Comparison of ENCODE assay signal across 25 mouse cellular contexts in genomic region chr2:131377055-131377454, GRCm38 (mm10). TPM values are rescaled to one million over a fixed set of nuclear protein-coding genes. Genes with fewer than 3 reads are reported as not detected.
DNase-seq lines count a peak whose midpoint lies in the region; ATAC-seq and TF ChIP-seq lines count a peak whose summit lies in the region.
"Had no signal": no experiment of that assay in that cellular context is flagged by ENCODE, and none has a peak within 500 bp of the region (broad histone marks: within the 10 kb centered on the region; RNA-seq: fewer than 3 reads in every experiment).

No protein-coding gene starts in this region.

- no peak overlapping the region; the same call in 1 of the 2 replicates for H3K4me2 ChIP-seq in forebrain, postnatal 0 days (ENCODE audit: low read depth)
- no peak overlapping the region for H3K4me2 ChIP-seq in forebrain, embryonic 11.5 days (ENCODE audit: low read depth, low read length, severe bottlenecking)
- H3K4me2 ChIP-seq: embryonic facial prominence, embryonic 12.5 days; hindbrain, embryonic 15.5 days; intestine, embryonic 15.5 days; midbrain, embryonic 15.5 days; neural tube, embryonic 15.5 days had no signal

- TF ChIP-seq CTCF in forebrain, postnatal 0 days (IDR thresholded peaks at IDR 0.05; ENCODE audit: low read depth): no peak

- intact Hi-C loops in left cerebral cortex, postnatal 14 days (cut with DNase I): no loop called here

- no peak overlapping the region for H3K4me3 ChIP-seq in forebrain, postnatal 0 days (ENCODE audit: low read depth, low read length)
- H3K4me3 ChIP-seq in forebrain, embryonic 11.5 days (ENCODE audit: low read depth, low read length): no peak overlapping the region
- H3K4me3 ChIP-seq: embryonic facial prominence, embryonic 12.5 days; erythroblast, embryonic 14.5 days; hindbrain, embryonic 15.5 days; intestine, embryonic 15.5 days; limb, embryonic 10.5 days; megakaryocyte, embryonic 14.5 days; midbrain, embryonic 15.5 days; myocyte; neural tube, embryonic 15.5 days had no signal

- no peaks in the 10 kb centered on the region for H3K27me3 ChIP-seq in forebrain, postnatal 0 days (ENCODE audit: insufficient read depth, low read length)
- no peaks in the 10 kb centered on the region for H3K27me3 ChIP-seq in forebrain, embryonic 11.5 days (ENCODE audit: control insufficient read depth, insufficient read depth, low read length)
- H3K27me3 ChIP-seq: embryonic facial prominence, embryonic 12.5 days; hindbrain, embryonic 15.5 days; intestine, embryonic 15.5 days; megakaryocyte, embryonic 14.5 days; midbrain, embryonic 15.5 days; neural tube, embryonic 15.5 days had no signal

- ATAC-seq in forebrain, postnatal 0 days: peak; percentile 62
- ATAC-seq in forebrain, embryonic 11.5 days (replicated peaks; ENCODE audit: low FRiP score): no peak
- ATAC-seq: CD4-positive, CD25-positive, alpha-beta regulatory T cell, adult 4 months; forebrain, embryonic 14.5 days; intestine, embryonic 15.5 days; liver, postnatal 0 days; midbrain, embryonic 15.5 days had no signal

- 50% methylated on average over 6 of the region's 6 CpGs for WGBS in forebrain, postnatal 0 days
- WGBS in forebrain, embryonic 11.5 days: 71% methylated on average over 6 of the region's 6 CpGs

- H3K9me3 ChIP-seq in forebrain, postnatal 0 days (ENCODE audit: low read length): no peaks in the 10 kb centered on the region
- H3K9me3 ChIP-seq in forebrain, embryonic 11.5 days (ENCODE audit: control insufficient read depth, low read length): no peaks in the 10 kb centered on the region; the same call in 1 of the 2 replicates
- H3K9me3 ChIP-seq: embryonic facial prominence, embryonic 12.5 days; G1E; hindbrain, embryonic 15.5 days; intestine, embryonic 15.5 days; limb, embryonic 10.5 days; midbrain, embryonic 15.5 days; neural tube, embryonic 15.5 days had no signal

- H3K9ac ChIP-seq in forebrain, postnatal 0 days: no peak overlapping the region
- no peak overlapping the region for H3K9ac ChIP-seq in forebrain, embryonic 11.5 days (ENCODE audit: low read length)
- H3K9ac ChIP-seq: embryonic facial prominence, embryonic 12.5 days; hindbrain, embryonic 15.5 days; intestine, embryonic 15.5 days; liver, postnatal 0 days; midbrain, embryonic 15.5 days; neural tube, embryonic 15.5 days had no signal

- no peaks in the 10 kb centered on the region for H3K4me1 ChIP-seq in forebrain, postnatal 0 days (ENCODE audit: insufficient read depth)
- no peaks in the 10 kb centered on the region for H3K4me1 ChIP-seq in forebrain, embryonic 11.5 days (replicated peaks; ENCODE audit: control insufficient read depth, insufficient read depth, low read length)
- H3K4me1 ChIP-seq: embryonic facial prominence, embryonic 12.5 days; hindbrain, embryonic 15.5 days; intestine, embryonic 15.5 days; limb, embryonic 10.5 days; midbrain, embryonic 15.5 days; neural tube, embryonic 15.5 days had no signal

- peak; percentile 6 for DNase-seq in forebrain, postnatal 0 days
- DNase-seq in forebrain, embryonic 11.5 days (ENCODE audit: low spot score): no peak
- peak; percentile 61 to 67 for DNase-seq in frontal cortex, postnatal 36 days (ENCODE audit: low spot score in 2 of 2)
- peak; percentile 55 to 60 for DNase-seq in left cerebral cortex, postnatal 14 days (ENCODE audit: low spot score in 2 of 2)
- peak; percentile 31 for DNase-seq in right cerebral cortex, postnatal 25 days
- DNase-seq in kidney, postnatal 10 days: no peak
- DNase-seq in adrenal gland, adult 2 months: no peak
- no peak for DNase-seq in cerebellum, adult 9-11 months
- DNase-seq: cerebellum, adult 9-10 months; heart, adult 18-20 months; heart, postnatal 36 days; liver, postnatal 0 days; lung, postnatal 14 days had no signal

- H3K36me3 ChIP-seq in forebrain, postnatal 0 days (ENCODE audit: insufficient read depth): no peaks in the 10 kb centered on the region
- H3K36me3 ChIP-seq in forebrain, embryonic 11.5 days (ENCODE audit: control insufficient read depth, insufficient read depth, low read length): no peaks in the 10 kb centered on the region
- H3K36me3 ChIP-seq: embryonic facial prominence, embryonic 12.5 days; G1E; hindbrain, embryonic 15.5 days; intestine, embryonic 15.5 days; limb, embryonic 10.5 days; midbrain, embryonic 15.5 days; neural tube, embryonic 15.5 days had no signal

- H3K27ac ChIP-seq in forebrain, postnatal 0 days (ENCODE audit: low read depth, low read length): no peak overlapping the region
- H3K27ac ChIP-seq in forebrain, embryonic 11.5 days (ENCODE audit: low read depth, low read length): no peak overlapping the region
- H3K27ac ChIP-seq: embryonic facial prominence, embryonic 12.5 days; hindbrain, embryonic 15.5 days; intestine, embryonic 15.5 days; limb, embryonic 10.5 days; midbrain, embryonic 15.5 days; neural tube, embryonic 15.5 days had no signal

RNA-seq across cellular contexts. Expression of gene Rnf24, which starts 24.4 kb away (rescaled TPM):
- 19.5 and 24.4 TPM in 2 replicates for total RNA-seq in forebrain, postnatal 0 days (2014; rRNA removed)
- polyA plus RNA-seq in forebrain, postnatal 0 days (2015; fragmentation: Nextera tagmentation; extraction: Ambion mirVana): 8.7 and 11.8 TPM in 2 replicates
- 8.3 and 9.3 TPM in 2 replicates for polyA plus RNA-seq in forebrain, embryonic 11.5 days (2014; fragmentation: Nextera tagmentation; extraction: Ambion mirVana)
- 10 to 100 TPM; 30.3 to 32.3 TPM for total RNA-seq in left cerebral cortex, postnatal 14 days (2021)
- total RNA-seq in adrenal gland, adult 2 months (2021): 10 to 100 TPM in 1 of 2 experiments, 1 to 10 TPM in 1; 8.6 to 13.0 TPM
- polyA plus RNA-seq in adrenal gland, adult 2 months (2012; rRNA removed): 2.4 and 2.5 TPM in 2 replicates
- polyA plus RNA-seq: erythroblast, embryonic 14.5 days had no signal

Comparison
In these comparisons a context has a peak if more than half of its experiments do, and no peak if none do; other contexts are left out.
1. DNase-seq: peak in forebrain, postnatal 0 days (single experiment), frontal cortex, postnatal 36 days (2 of 2), left cerebral cortex, postnatal 14 days (2 of 2) and right cerebral cortex, postnatal 25 days (single experiment); none in forebrain, embryonic 11.5 days (single experiment), kidney, postnatal 10 days (single experiment), adrenal gland, adult 2 months (single experiment) and cerebellum, adult 9-11 months (single experiment).